Mouse (Mus musculus) megakaryocyte, embryonic 14.5 days (primary cell): Measurements from ENCODE around the gene Lat. TPM values are rescaled to one million over a fixed set of nuclear protein-coding genes. Genes with fewer than 3 reads are reported as not detected.
A peak's percentile ranks its signal among the peaks of the same experiment; 100 is the strongest.

Experiments used
- H3K27me3 ChIP-seq: replicated peaks from 2 replicates; pipeline ENCODE3; 2012; ENCODE audit warnings: inconsistent platforms
- H3K36me3 ChIP-seq: replicated peaks from 2 replicates; pipeline ENCODE3; 2012; ENCODE audit warnings: low read length, inconsistent platforms, mixed read lengths
- H3K4me1 ChIP-seq: 2 replicates; pipeline ENCODE4 v1.6.1; 2012; ENCODE audit warnings: inconsistent platforms
- H3K4me3 ChIP-seq: replicated peaks from 2 replicates; pipeline ENCODE3; 2012; ENCODE audit warnings: moderate library complexity, mild to moderate bottlenecking, inconsistent platforms
- H3K9me3 ChIP-seq: 2 replicates; pipeline ENCODE4 v1.6.1; 2012; ENCODE audit warnings: inconsistent platforms
- FLI1 ChIP-seq: IDR thresholded peaks from 2 replicates; pipeline ENCODE4 v1.6.1; 2012; ENCODE audit warnings: low read length, inconsistent platforms, mixed read lengths
- GATA1 ChIP-seq: IDR thresholded peaks from 3 replicates; pipeline ENCODE4 v1.6.1; 2012; ENCODE audit warnings: mixed read lengths, low read length, inconsistent platforms, borderline replicate concordance
- polyA plus RNA-seq: library from polyadenylated mRNA; stranded (reverse); fragments of >175 nt; gene quantifications from 2 replicates; pipeline ENCODE4 v1.2.3, GENCODE M21; 2012; ENCODE audit warnings: low replicate concordance; ENCODE audit not compliant: insufficient read depth

Gene Lat
- polyA plus RNA-seq, 1 experiment: 927 TPM

- Histone ChIP-seq H3K4me3 (no peak overlapping the region), H3K36me3 (peaks cover 83% of the 10 kb centered on the region), H3K4me1 (peaks cover 91% of the 10 kb centered on the region), H3K9me3 (no peaks in the 10 kb centered on the region), H3K27me3 (no peaks in the 10 kb centered on the region)
- TF ChIP-seq GATA1: no peak
- no peak for TF ChIP-seq FLI1
Measured at GRCm38 (mm10) chr7:126373007-126373406, 3.6 kb upstream of the Lat start.

- H3K4me1 ChIP-seq: peaks cover 96% of the 10 kb centered on the region
- no peaks in the 10 kb centered on the region for H3K9me3 ChIP-seq
- H3K27me3 ChIP-seq: no peaks in the 10 kb centered on the region
- TF ChIP-seq FLI1 (no peak), GATA1 (no peak)
- H3K4me3 ChIP-seq: peak overlapping the region; percentile 98
- peaks cover 97% of the 10 kb centered on the region for H3K36me3 ChIP-seq
Measured at GRCm38 (mm10) chr7:126368367-126368766, 1.0 kb downstream of the Lat start.

GRCm38 (mm10) chr7:126367636-126368035, 1.7 kb downstream of the Lat start:
- H3K4me3 ChIP-seq: peak overlapping the region; percentile 98
- H3K27me3 ChIP-seq: no peaks in the 10 kb centered on the region
- no peaks in the 10 kb centered on the region for H3K9me3 ChIP-seq
- peaks cover 97% of the 10 kb centered on the region for H3K36me3 ChIP-seq
- H3K4me1 ChIP-seq: peaks cover 98% of the 10 kb centered on the region
- TF ChIP-seq GATA1: no peak
- TF ChIP-seq FLI1: no peak

GRCm38 (mm10) chr7:126363038-126363437, 6.3 kb downstream of the Lat start:
- Histone ChIP-seq H3K27me3 (no peaks in the 10 kb centered on the region), H3K4me1 (peaks cover 95% of the 10 kb centered on the region)
- TF ChIP-seq FLI1: no peak
- TF ChIP-seq GATA1: no peak

GRCm38 (mm10) chr7:126359049-126359448, 10.3 kb downstream of the Lat start:
- Histone ChIP-seq H3K4me1 (peaks cover 96% of the 10 kb centered on the region), H3K4me3 (no peak overlapping the region), H3K9me3 (no peaks in the 10 kb centered on the region), H3K27me3 (no peaks in the 10 kb centered on the region), H3K36me3 (peaks cover 47% of the 10 kb centered on the region)
- TF ChIP-seq FLI1: no peak
- TF ChIP-seq GATA1: no peak

More at GRCm38 (mm10) chr7:126363038-126363437, 6.3 kb downstream of the Lat start:
- Histone ChIP-seq H3K9me3 (no peaks in the 10 kb centered on the region), H3K4me3 (no peak overlapping the region), H3K36me3 (peaks cover 85% of the 10 kb centered on the region)

GRCm38 (mm10) chr7:126358413-126358812, 11.0 kb downstream of the Lat start:
- Histone ChIP-seq H3K27me3 (no peaks in the 10 kb centered on the region), H3K4me3 (peak overlapping the region; percentile 31), H3K4me1 (peaks cover 96% of the 10 kb centered on the region), H3K9me3 (no peaks in the 10 kb centered on the region), H3K36me3 (peaks cover 40% of the 10 kb centered on the region)
- no peak for TF ChIP-seq GATA1
- TF ChIP-seq FLI1: no peak

GRCm38 (mm10) chr7:126357838-126358237, 11.5 kb downstream of the Lat start:
- no peaks in the 10 kb centered on the region for H3K27me3 ChIP-seq
- no peak overlapping the region for H3K4me3 ChIP-seq
- TF ChIP-seq GATA1 (no peak), FLI1 (no peak)
- no peaks in the 10 kb centered on the region for H3K9me3 ChIP-seq
- H3K4me1 ChIP-seq: peaks cover 95% of the 10 kb centered on the region
- H3K36me3 ChIP-seq: peaks cover 34% of the 10 kb centered on the region

GRCm38 (mm10) chr7:126356793-126357591, 12.4 kb downstream of the Lat start:
- peak overlapping the region; percentile 86 for H3K4me3 ChIP-seq
- H3K27me3 ChIP-seq: no peaks in the 10 kb centered on the region
- H3K9me3 ChIP-seq: no peaks in the 10 kb centered on the region
- peaks cover 89% of the 10 kb centered on the region for H3K4me1 ChIP-seq
- TF ChIP-seq GATA1: no peak
- no peak for TF ChIP-seq FLI1
- H3K36me3 ChIP-seq: peaks cover 26% of the 10 kb centered on the region

GRCm38 (mm10) chr7:126355847-126356597, 13.3 kb downstream of the Lat start:
- Histone ChIP-seq H3K4me1 (peaks cover 90% of the 10 kb centered on the region), H3K27me3 (no peaks in the 10 kb centered on the region), H3K36me3 (peaks cover 18% of the 10 kb centered on the region), H3K9me3 (no peaks in the 10 kb centered on the region), H3K4me3 (peak overlapping the region; percentile 70)
- TF ChIP-seq FLI1 (no peak), GATA1 (no peak)
